Mouse (Mus musculus) gastrocnemius, adult 2 months (tissue): Measurements from ENCODE around the gene Fryl. TPM values are rescaled to one million over a fixed set of nuclear protein-coding genes. Genes with fewer than 3 reads are reported as not detected.
A peak's percentile ranks its signal among the peaks of the same experiment; 100 is the strongest.
"Not testable (repeated sequence)": the region's sequence is repeated elsewhere in the genome, so short reads cannot be mapped to it uniquely, and the experiment has no call there.

Experiments used
- DNase-seq: peaks from one replicate; pipeline ENCODE4 v3.0.0; 2022
- H3K27ac ChIP-seq: fragments of 200-600 bp; 2 replicates; pipeline ENCODE4 v1.8.1; 2022; ENCODE audit warnings: mild to moderate bottlenecking
- H3K4me3 ChIP-seq: fragments of 200-600 bp; 2 replicates; pipeline ENCODE4 v1.8.1; 2022; ENCODE audit warnings: mild to moderate bottlenecking, moderate library complexity
- CTCF ChIP-seq: fragments of 200-600 bp; IDR thresholded peaks from 2 replicates; pipeline ENCODE4 v1.8.1; 2022; ENCODE audit warnings: antibody characterized with exemption, mild to moderate bottlenecking, moderate library complexity
- intact Hi-C: fragments of 180-260 bp; cut with DNase I; formaldehyde crosslinking; loops from one replicate; pipeline ENCODE4 v1.15.1; 2025
- total RNA-seq, 2 experiments: library from RNA; stranded (reverse); gene quantifications; 2 replicates each; pipeline ENCODE4 v1.2.3; 2021

Gene Fryl
- total RNA-seq, 2 experiments from 2014 or later = 14.6 to 23.5 TPM

- TF ChIP-seq CTCF = no peak
- intact Hi-C loops = no loop called here
These were observed 192.4 kb downstream of the Fryl start for GRCm38 (mm10) chr5:73063768-73064669.

GRCm38 (mm10) chr5:73061506-73062155 lies 194.8 kb downstream of the Fryl start:
- TF ChIP-seq CTCF = no peak
- no peak overlapping the region for H3K4me3 ChIP-seq
- intact Hi-C loops = no loop called here
- DNase-seq = no peak
- no peak overlapping the region for H3K27ac ChIP-seq

More at GRCm38 (mm10) chr5:73063768-73064669, 192.4 kb downstream of the Fryl start:
- no peak overlapping the region for H3K27ac ChIP-seq
- DNase-seq = no peak
- H3K4me3 ChIP-seq = no peak overlapping the region

- DNase-seq = no peak
- no peak for TF ChIP-seq CTCF
- Histone ChIP-seq H3K4me3 (no peak overlapping the region), H3K27ac (no peak overlapping the region)
- intact Hi-C loops = no loop called here
These were observed 199.5 kb downstream of the Fryl start for GRCm38 (mm10) chr5:73056937-73057336.

DNA sequence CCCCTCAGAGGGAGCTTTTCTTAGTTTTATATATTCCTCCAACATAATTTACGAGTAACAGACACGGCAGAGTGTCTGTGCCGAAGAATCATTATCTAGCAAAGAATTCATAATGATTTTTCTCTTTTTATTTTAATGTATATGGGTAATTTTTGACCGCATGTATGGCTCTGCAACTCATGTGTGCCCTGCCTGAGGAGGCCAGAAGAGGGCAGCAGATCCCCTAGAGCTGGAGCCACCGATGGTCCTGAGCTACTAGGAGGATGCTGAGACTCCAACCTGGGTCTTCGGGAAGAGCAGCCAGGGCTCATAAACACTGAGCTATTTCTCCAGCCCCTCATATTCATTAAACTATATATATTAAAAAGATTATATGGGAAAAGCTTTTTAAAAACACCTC lies 200.0 kb downstream of the Fryl start:
- H3K4me3 ChIP-seq = no peak overlapping the region
- TF ChIP-seq CTCF = peak; percentile 53
- H3K27ac ChIP-seq = no peak overlapping the region
- intact Hi-C loops = no loop called here
- DNase-seq = no peak

- no peak overlapping the region for H3K4me3 ChIP-seq
- no peak overlapping the region for H3K27ac ChIP-seq
- DNase-seq = no peak
- intact Hi-C loops = no loop called here
- TF ChIP-seq CTCF = no peak
These were observed 202.5 kb downstream of the Fryl start for GRCm38 (mm10) chr5:73053933-73054332.

- intact Hi-C loops = no loop called here
- TF ChIP-seq CTCF = no peak
- no peak overlapping the region for H3K4me3 ChIP-seq
- no peak overlapping the region for H3K27ac ChIP-seq
- DNase-seq = no peak
These were observed 208.7 kb downstream of the Fryl start for GRCm38 (mm10) chr5:73047651-73048245.

GRCm38 (mm10) chr5:73044055-73044454 lies 212.4 kb downstream of the Fryl start:
- H3K4me3 ChIP-seq = no peak overlapping the region
- no peak overlapping the region for H3K27ac ChIP-seq
- intact Hi-C loops = no loop called here
- no peak for DNase-seq
- no peak for TF ChIP-seq CTCF

- Histone ChIP-seq H3K27ac (no peak overlapping the region), H3K4me3 (no peak overlapping the region)
- intact Hi-C loops = no loop called here
- TF ChIP-seq CTCF = no peak
- no peak for DNase-seq
These were observed 223.9 kb downstream of the Fryl start for GRCm38 (mm10) chr5:73032481-73032880.

DNA sequence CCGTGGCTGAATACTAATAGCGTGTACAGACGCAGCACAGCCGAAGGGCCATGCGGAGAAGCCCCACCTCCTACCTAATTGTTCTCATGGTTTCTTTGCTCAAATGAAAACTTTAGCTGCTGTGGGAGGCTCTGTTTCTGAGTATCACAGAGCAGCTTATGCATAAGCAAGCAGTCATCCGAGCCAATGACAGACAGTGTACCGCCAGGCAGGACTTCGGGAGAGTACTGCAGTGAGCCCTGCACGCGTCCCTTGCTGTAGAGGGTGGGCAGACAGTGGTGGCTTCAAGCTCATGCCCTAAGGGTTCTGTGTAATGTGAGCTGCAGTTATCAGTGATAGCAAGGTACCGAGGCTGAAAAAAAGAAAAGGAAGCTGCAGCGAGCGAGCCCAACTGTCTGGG lies 227.8 kb downstream of the Fryl start:
- no peak for DNase-seq
- no peak for TF ChIP-seq CTCF
- Histone ChIP-seq H3K4me3 (no peak overlapping the region), H3K27ac (no peak overlapping the region)
- intact Hi-C loops = no loop called here

GRCm38 (mm10) chr5:73023801-73024200 lies 232.6 kb downstream of the Fryl start:
- intact Hi-C loops = no loop called here
- TF ChIP-seq CTCF = no peak
- no peak for DNase-seq
- Histone ChIP-seq H3K4me3 (no peak overlapping the region), H3K27ac (no peak overlapping the region)

DNA sequence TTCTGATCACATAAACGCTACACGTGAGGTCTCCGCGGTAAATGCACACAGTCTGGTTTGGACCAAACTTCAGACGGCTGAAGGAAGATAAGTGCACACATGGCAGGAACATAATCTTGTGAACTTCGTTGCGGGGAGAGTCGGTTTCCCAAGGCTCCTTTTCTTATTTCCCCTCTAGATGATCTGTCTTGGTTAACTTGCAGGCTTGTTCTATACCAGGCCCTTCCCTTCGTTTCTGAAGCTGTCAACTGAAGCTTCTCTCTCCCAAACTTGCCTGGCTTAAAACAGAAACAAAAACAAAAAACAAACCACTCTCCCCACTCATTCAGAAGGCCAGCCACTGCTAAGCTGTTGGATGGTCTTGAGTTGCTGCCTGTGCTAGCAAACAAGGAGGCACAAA lies 241.7 kb downstream of the Fryl start:
- no peak for DNase-seq
- intact Hi-C loops = no loop called here
- Histone ChIP-seq H3K4me3 (no peak overlapping the region), H3K27ac (no peak overlapping the region)
- TF ChIP-seq CTCF = no peak

GRCm38 (mm10) chr5:73013611-73014287 lies 242.7 kb downstream of the Fryl start:
- intact Hi-C loops, DNase-seq, H3K27ac ChIP-seq: not testable (repeated sequence)
- H3K4me3 ChIP-seq = peak overlapping the region; percentile 62

- peak overlapping the region; percentile 62 for H3K4me3 ChIP-seq
- H3K27ac ChIP-seq, DNase-seq, intact Hi-C loops: not testable (repeated sequence)
These were observed 243.4 kb downstream of the Fryl start for GRCm38 (mm10) chr5:73012884-73013610.

DNA sequence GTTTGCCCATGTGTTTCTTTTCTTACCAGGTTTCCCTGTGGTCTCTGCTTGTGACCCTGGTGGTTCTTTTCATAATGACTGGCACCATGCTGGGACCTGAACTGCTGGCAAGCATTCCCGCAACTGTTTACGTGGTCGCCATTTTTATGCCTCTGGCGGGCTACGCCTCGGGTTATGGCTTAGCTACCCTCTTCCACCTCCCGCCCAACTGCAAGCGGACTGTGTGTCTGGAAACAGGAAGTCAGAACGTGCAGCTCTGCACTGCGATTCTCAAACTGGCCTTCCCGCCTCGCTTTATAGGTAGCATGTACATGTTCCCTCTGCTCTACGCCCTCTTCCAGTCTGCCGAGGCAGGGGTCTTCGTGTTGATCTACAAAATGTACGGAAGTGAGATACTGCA lies 244.6 kb downstream of the Fryl start:
- H3K4me3 ChIP-seq, intact Hi-C loops, H3K27ac ChIP-seq, DNase-seq: not testable (repeated sequence)
